Comparison of ENCODE assay signal across 18 mouse cellular contexts in the genomic region with DNA sequence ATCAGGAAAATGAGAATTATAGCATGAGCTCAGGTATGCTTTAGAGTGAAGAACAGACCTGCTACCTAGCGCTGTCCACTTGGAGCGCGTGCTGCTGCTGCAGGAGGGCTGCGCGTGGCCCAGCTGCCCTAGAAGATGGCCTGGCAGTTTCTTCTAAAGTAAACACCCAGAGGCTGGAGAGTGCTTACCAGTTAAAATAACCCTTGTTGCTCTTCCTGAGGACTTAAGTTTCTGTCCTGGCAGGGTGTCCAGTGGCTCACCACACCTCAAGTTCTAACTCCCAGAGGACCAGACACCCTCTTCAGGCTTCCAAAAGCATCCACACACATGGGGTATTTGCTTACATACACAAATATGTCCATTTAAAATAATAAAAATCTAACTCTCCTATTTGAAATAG. TPM values are rescaled to one million over a fixed set of nuclear protein-coding genes. Genes with fewer than 3 reads are reported as not detected.
"Had no signal": no experiment of that assay in that cellular context is flagged by ENCODE, and none has a peak within 500 bp of the region (broad histone marks: within the 10 kb centered on the region; RNA-seq: fewer than 3 reads in every experiment).

No protein-coding gene starts in this region.

- H3K9ac ChIP-seq: liver, embryonic 15.5 days; lung, embryonic 14.5 days; midbrain, embryonic 12.5 days; midbrain, embryonic 15.5 days; neural tube, embryonic 12.5 days had no signal

- H3K27ac ChIP-seq: liver, embryonic 15.5 days; macrophage; midbrain, embryonic 12.5 days; neural tube, embryonic 12.5 days had no signal

- H3K27me3 ChIP-seq: liver, embryonic 15.5 days; megakaryocyte, embryonic 14.5 days; midbrain, embryonic 12.5 days; midbrain, embryonic 15.5 days; neural tube, embryonic 12.5 days had no signal

- DNase-seq: lung, adult 18-20 months; lung, embryonic 14.5 days; lung, postnatal 10 days; lung, postnatal 36 days; right cerebral cortex, postnatal 14 days; spleen, adult 18-20 months; thymus, adult 18-20 months; thymus, postnatal 14 days; thymus, postnatal 36 days had no signal

- H3K4me2 ChIP-seq: liver, embryonic 15.5 days; lung, embryonic 14.5 days; midbrain, embryonic 12.5 days; midbrain, embryonic 15.5 days; neural tube, embryonic 12.5 days had no signal

- H3K4me3 ChIP-seq: liver, embryonic 15.5 days; megakaryocyte, embryonic 14.5 days; midbrain, embryonic 12.5 days; midbrain, embryonic 15.5 days; neural tube, embryonic 12.5 days had no signal

- H3K9me3 ChIP-seq: megakaryocyte, embryonic 14.5 days; midbrain, embryonic 12.5 days; midbrain, embryonic 15.5 days; neural tube, embryonic 12.5 days had no signal

- ATAC-seq: midbrain, embryonic 15.5 days had no signal

- H3K4me1 ChIP-seq: midbrain, embryonic 15.5 days; neural tube, embryonic 12.5 days had no signal

RNA-seq across cellular contexts. Expression of a gene that starts 28.1 kb away (rescaled TPM):
- total RNA-seq: megakaryocyte progenitor cell, adult 5-6 weeks; monocyte, adult 5-6 weeks had no signal

RNA-seq across cellular contexts. Expression of a gene that starts 54.3 kb away (rescaled TPM):
- total RNA-seq: monocyte, adult 5-6 weeks; neutrophil, adult 5-6 weeks had no signal
